Mouse (Mus musculus) layer of hippocampus, postnatal 10 days (tissue): ENCODE measurements around the gene Olfr560. TPM values are rescaled to one million over a fixed set of nuclear protein-coding genes. Genes with fewer than 3 reads are reported as not detected.

ENCODE experiments used
- DNase-seq, 2 experiments: peaks; one replicate each; pipeline ENCODE4 v3.0.0; 2021; ENCODE audit warnings: low spot score in 2 of 2
- long read RNA-seq: library from polyadenylated mRNA; stranded (forward); transcript quantifications from one replicate; pipeline ENCODE4 v2.0.0, GENCODE M21; 2023
- total RNA-seq, 2 experiments: library from RNA; stranded (reverse); gene quantifications; 2 replicates each; pipeline ENCODE4 v1.2.3; 2021

Gene Olfr560
- not detected for total RNA-seq
- long read RNA-seq, result 0 reads

DNA sequence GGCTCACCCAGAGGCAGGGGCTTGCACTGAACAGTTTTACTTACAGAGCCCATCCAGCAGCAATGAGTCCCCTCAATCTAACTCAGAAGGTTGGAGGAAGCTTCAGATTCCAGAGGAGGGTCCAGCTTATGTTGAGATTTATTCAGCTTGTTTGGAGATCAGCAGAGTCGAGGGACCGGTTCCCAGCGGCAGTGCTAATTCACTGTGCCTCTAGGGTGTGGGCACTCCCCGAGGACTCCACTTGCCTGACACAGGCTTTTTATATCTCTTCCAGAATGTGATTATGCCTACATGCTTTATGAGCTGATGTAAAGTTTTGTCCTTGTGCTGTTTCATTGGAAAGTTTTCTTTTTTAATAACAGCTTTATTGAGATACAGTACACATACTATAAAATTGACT is at the start of gene Olfr560, which contains the start of gene Olfr78:
Gene Olfr560 (minus strand): TSS at position 101 of the 400 bp plus-strand sequence.
Gene Olfr78 (minus strand): TSS at position 206 of the 400 bp plus-strand sequence.
- DNase-seq, result no peak

DNA sequence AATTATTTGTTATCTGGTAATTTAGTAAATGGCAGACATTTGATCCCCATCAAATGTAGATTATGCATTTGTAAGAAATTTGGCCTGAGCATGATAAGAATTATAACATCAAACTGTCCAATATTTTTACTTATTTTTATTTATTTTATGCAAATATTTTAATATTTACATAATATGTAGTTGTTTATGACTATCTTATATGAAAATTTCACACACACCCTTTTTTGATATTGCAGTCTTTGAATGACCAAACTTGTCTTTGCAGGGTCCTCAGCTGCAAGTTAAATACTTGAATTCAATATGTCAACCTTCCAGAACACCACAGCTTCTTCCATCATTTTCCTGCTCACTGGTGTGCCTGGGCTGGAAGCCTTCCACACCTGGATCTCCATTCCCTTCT is 44.0 kb upstream of the Olfr560 start, which contains the start of gene Olfr564:
Gene Olfr564 (plus strand): TSS at position 301 of the 400 bp plus-strand sequence.
- DNase-seq, result no peak

DNA sequence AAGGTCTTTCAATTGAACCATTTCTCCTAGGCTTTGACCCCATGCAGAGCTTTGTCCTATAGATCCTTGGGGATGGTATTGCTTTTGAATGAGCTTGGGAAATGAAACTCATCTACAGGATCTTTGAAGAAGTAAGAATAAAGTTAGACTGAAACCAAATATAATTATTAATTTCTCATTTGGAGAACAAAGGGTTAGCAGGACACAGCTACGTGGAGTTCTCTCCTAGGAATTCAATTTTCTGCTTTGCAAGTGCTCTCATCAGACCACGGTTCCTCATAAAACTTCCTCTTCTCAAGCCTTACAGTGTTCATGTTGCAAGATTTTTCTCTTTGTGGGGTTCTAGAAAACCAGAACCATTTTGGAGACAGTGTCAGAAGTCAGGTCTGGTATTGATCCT is 11.8 kb upstream of the Olfr560 start, which contains the start of gene Olfr561:
Gene Olfr561 (plus strand): TSS at position 301 of the 400 bp plus-strand sequence.
- DNase-seq, result no peak

DNA sequence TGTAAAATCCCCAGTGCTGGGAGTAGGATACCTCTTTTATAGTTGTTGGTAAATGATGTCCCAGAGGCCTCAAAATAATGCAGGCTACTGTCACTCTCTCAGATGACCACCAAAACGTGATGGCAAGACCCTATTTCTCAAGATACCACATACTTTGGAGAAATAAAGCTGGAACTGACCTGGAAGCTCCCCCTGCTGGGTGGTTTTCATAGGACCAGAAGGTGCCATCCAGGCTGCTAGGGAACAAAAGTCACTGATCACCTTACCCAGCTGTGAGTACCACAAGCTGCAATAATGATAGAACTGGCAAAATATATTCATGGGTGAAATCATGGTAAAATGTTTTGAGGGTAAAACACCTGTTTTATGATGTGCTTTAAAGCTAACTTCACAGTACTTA is 7.1 kb downstream of the Olfr560 start:
- no peak for DNase-seq

DNA sequence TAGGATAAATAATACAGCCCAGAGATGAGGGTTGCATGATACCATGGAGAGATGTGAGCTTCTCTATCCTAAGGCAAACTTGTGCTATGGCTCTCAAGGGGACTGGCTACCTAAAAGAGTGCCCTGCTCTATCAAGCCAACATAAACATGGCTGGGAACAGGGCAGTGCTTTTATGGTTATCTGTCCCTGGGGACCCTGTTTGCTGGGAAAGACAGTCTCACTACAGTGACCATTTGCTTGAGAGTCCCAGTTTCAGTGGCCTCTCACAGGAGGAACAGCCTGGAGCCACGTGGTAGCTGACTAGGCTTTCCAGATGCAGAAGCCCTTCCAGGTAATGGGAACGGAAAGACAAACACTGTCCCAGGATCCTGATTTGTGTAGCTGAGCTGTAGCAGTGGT is 21.5 kb downstream of the Olfr560 start:
- no peak for DNase-seq

DNA sequence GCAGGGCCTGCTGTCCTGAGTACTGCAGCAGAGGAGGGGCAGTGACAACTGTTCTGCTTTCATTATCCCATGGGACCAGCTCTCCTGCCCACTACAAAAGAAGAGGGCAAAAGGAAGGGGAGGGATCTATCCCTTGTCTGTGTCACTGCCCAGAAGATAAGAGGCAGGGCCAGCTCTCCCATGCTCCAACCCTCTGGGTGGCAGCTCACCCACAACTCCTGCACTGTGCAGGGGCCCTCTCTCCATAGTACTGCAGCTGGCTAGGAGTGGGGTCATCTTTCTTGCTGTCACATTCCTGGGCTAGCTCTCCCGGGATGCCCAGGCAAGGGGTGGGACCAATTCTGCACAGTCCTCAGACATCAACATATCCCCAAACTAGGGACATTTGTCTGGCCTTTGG is 25.4 kb downstream of the Olfr560 start:
- DNase-seq, result no peak

DNA sequence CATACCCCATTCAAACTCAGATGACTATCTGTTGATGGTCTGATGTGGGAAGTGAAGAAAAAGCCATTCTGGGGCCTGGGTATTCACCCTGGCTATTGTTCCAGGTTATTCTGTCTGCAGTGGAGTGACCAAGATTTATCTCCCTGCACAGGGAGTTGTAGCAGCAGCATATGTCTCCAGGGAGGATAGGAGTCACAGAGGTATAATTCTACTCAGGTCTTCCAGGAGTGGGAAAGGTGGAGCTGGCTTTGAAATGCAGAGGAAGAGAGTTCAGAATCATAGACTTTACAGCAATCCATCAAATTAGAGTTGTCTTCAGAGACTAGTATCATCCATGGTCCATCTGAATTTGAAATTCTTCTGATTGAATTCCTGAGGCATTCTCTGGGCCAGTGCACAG is 31.8 kb downstream of the Olfr560 start, which contains the start of gene Olfr559:
Gene Olfr559 (minus strand): TSS at position 101 of the 400 bp plus-strand sequence.
- DNase-seq, result no peak

DNA sequence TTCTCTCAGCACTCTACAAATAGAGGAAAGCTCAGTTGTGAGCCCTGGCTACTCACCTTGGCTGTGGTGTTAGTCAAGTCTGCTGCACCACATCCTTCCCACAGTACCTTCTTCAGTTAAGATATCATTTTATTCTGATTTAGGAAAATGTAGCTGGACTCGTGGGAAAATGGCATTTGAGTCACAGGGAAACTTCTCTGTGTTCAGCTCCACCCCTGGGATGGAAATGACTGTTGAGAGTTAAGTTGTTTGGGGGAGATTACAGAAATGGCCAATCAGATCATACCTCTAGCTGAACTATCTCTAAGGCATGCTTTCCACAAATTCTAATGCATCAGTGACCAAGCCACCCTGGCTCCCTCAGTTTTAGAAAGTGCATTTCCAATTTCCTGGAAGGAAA is 40.2 kb downstream of the Olfr560 start, which contains the start of gene Olfr33:
Gene Olfr33 (minus strand): TSS at position 101 of the 400 bp plus-strand sequence.
- DNase-seq, result no peak

DNA sequence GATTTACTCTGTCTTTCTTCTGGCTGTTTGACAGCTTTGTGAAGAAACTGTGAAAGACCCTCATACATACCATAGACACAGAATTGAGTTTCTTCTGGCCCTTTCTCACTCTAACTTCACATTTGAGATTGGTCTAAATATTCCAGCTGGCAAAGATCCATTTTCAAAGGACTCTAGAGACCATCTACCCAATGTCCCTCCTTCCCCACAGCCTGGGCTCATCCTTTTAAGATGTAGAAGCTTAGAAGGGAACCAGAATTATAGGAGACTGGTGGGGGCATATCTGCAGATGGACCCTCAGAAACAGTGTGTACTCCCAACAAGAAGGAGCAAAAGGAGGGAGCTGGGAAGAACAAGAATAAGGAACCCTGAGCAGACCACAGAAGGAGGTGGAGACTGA is 57.3 kb downstream of the Olfr560 start, which contains the start of gene Olfr558:
Gene Olfr558 (plus strand): TSS at position 301 of the 400 bp plus-strand sequence.
- no peak for DNase-seq

Other genes with a start within 250 kb of the Olfr560 start
- gene Olfr547, start 224.6 kb downstream of the Olfr560 start, total RNA-seq, result not detected
- not detected for gene Olfr548-ps1, start 218.5 kb downstream of the Olfr560 start, total RNA-seq
- not detected for gene Olfr549, start 209.5 kb downstream of the Olfr560 start, total RNA-seq
- gene Trim21, start 193.9 kb downstream of the Olfr560 start, total RNA-seq, result 1 to 10 TPM; 2.4 to 3.2 TPM
- gene Olfr550, start 187.9 kb downstream of the Olfr560 start, total RNA-seq, result 1 to 10 TPM in 1 of 2 experiments, under 1 TPM in 1; 0.94 to 2.7 TPM
- not detected for gene Olfr551, start 167.5 kb downstream of the Olfr560 start, total RNA-seq
- gene Olfr552, start 161.6 kb downstream of the Olfr560 start, total RNA-seq, result under 1 TPM; 0.13 to 0.18 TPM
- not detected for gene Olfr553, start 141.1 kb downstream of the Olfr560 start, total RNA-seq
- gene Olfr554, start 120.9 kb downstream of the Olfr560 start, total RNA-seq, result not detected
- not detected for gene Olfr555, start 100.5 kb downstream of the Olfr560 start, total RNA-seq
- not detected for gene Olfr556, start 94.5 kb downstream of the Olfr560 start, total RNA-seq
- gene Trim68, start 72.0 kb downstream of the Olfr560 start, total RNA-seq, result 1 to 10 TPM; 6.2 to 7.5 TPM
- gene Olfr557, start 63.5 kb downstream of the Olfr560 start, total RNA-seq, result not detected
- gene Olfr558, start 57.2 kb downstream of the Olfr560 start, total RNA-seq, result under 1 TPM; 0.34 to 0.49 TPM
- not detected for gene Olfr33, start 40.3 kb downstream of the Olfr560 start, total RNA-seq
- not detected for gene Olfr559, start 31.9 kb downstream of the Olfr560 start, total RNA-seq
- under 1 TPM; 0.23 to 0.76 TPM for gene Olfr78, start 105 bp upstream of the Olfr560 start, total RNA-seq
- not detected for gene Olfr561, start 11.9 kb upstream of the Olfr560 start, total RNA-seq
- gene Olfr564, start 44.1 kb upstream of the Olfr560 start, total RNA-seq, result not detected
- gene Olfr566, start 99.4 kb upstream of the Olfr560 start, total RNA-seq, result not detected
- gene Olfr568, start 117.8 kb upstream of the Olfr560 start, total RNA-seq, result not detected
- gene Olfr569, start 131.5 kb upstream of the Olfr560 start, total RNA-seq, result not detected
- not detected for gene Olfr570, start 135.2 kb upstream of the Olfr560 start, total RNA-seq
- not detected for gene Olfr571, start 158.2 kb upstream of the Olfr560 start, total RNA-seq
- gene Olfr572, start 165.0 kb upstream of the Olfr560 start, total RNA-seq, result not detected
- not detected for gene Olfr573-ps1, start 183.2 kb upstream of the Olfr560 start, total RNA-seq
- gene Olfr574, start 189.1 kb upstream of the Olfr560 start, total RNA-seq, result not detected
- gene Olfr575, start 199.4 kb upstream of the Olfr560 start, total RNA-seq, result not detected
- not detected for gene Olfr576, start 203.3 kb upstream of the Olfr560 start, total RNA-seq
- gene Olfr577, start 216.6 kb upstream of the Olfr560 start, total RNA-seq, result not detected
- not detected for gene Olfr578, start 230.0 kb upstream of the Olfr560 start, total RNA-seq